Mouse (Mus musculus) olfactory bulb, adult 2 months (tissue): ENCODE results near the gene Ttc28.

Experiments used
- CTCF ChIP-seq: fragments of 200-500 bp; IDR thresholded peaks from 2 replicates; pipeline ENCODE4 v1.5.1; 2012; ENCODE audit warnings: low read depth, mild to moderate bottlenecking, low read length, moderate library complexity; ENCODE audit not compliant: insufficient read depth
- POLR2A ChIP-seq: fragments of 200-500 bp; IDR thresholded peaks from 2 replicates; pipeline ENCODE4 v1.6.1; 2012; ENCODE audit warnings: mild to moderate bottlenecking, low read depth, low read length, moderate library complexity; ENCODE audit not compliant: insufficient read depth

DNA sequence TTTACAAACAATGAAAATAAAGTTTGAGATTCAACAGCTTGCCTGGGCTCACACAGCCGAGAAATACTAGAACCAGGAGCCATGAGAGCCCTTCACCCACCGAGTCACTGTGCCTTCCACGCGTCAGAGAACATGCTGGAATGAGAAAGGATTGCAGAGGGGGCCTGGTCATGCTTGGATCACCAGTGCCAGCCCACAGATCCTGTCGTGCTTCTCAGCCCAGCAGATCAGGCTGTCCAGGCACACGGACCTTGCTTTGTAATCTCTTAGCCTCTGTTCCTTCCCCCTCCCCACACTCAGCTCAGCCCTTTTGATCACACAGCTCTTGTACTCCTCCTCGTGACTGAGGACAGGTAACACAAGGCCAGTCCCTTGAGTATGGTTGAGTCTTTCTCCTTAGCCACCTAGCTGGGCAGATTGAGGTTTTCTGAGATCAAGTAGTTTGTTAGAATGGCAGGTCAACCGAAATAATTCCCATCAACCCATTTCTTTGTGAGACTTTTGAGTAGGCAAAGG, 334.4 kb downstream of the Ttc28 start:
- TF ChIP-seq CTCF, result no peak
- TF ChIP-seq POLR2A, result no peak
